Mouse (Mus musculus) adrenal gland, postnatal 10 days (tissue): ENCODE data around the gene Ccser2. TPM values are rescaled to one million over a fixed set of nuclear protein-coding genes. Genes with fewer than 3 reads are reported as not detected.

Source experiments
- DNase-seq: peaks from one replicate; pipeline ENCODE4 v3.0.0; 2021; ENCODE audit warnings: mixed read lengths
- total RNA-seq, 2 experiments: library from RNA; stranded (reverse); gene quantifications; 2 replicates each; pipeline ENCODE4 v1.2.3; 2021

Gene Ccser2
- total RNA-seq, 2 experiments from 2014 or later = 33.4 to 38.3 TPM

GRCm38 (mm10) chr14:36866966-36867700, 101.4 kb downstream of the Ccser2 start:
- DNase-seq = peak; percentile 75

GRCm38 (mm10) chr14:36863877-36864489, 104.6 kb downstream of the Ccser2 start:
- peak; percentile 94 for DNase-seq

GRCm38 (mm10) chr14:36862387-36862786, 106.2 kb downstream of the Ccser2 start:
- DNase-seq = peak; percentile 68

GRCm38 (mm10) chr14:36858932-36859331, 109.6 kb downstream of the Ccser2 start:
- no peak for DNase-seq

GRCm38 (mm10) chr14:36852972-36853371, 115.6 kb downstream of the Ccser2 start:
- peak; percentile 23 for DNase-seq

- no peak for DNase-seq
These were observed 119.7 kb downstream of the Ccser2 start for GRCm38 (mm10) chr14:36848860-36849259.

Other genes starting within 250 kb of the Ccser2 start
- gene Rgr, start 80.2 kb upstream of the Ccser2 start, total RNA-seq = not detected
- under 1 TPM in 1 of 2 experiments, not detected in 1; 0.06 TPM for gene Lrit1, start 86.1 kb upstream of the Ccser2 start, total RNA-seq
- gene Lrit2, start 99.2 kb upstream of the Ccser2 start, total RNA-seq = not detected
- under 1 TPM; 0.15 to 0.30 TPM for gene Cdhr1, start 129.6 kb upstream of the Ccser2 start, total RNA-seq
- 1 to 10 TPM; 1.3 to 1.9 TPM for gene 2610528A11Rik, start 145.2 kb upstream of the Ccser2 start, total RNA-seq
- gene Ghitm, start 166.5 kb upstream of the Ccser2 start, total RNA-seq = 100 to 1,000 TPM; 681 to 719 TPM